Mouse (Mus musculus): ENCODE results near the gene Npff.

Npff gene

GRCm38 (mm10) chr15:102524892-102525485 lies at the start of gene Npff:
Npff (minus strand) TSS chr15:102524942.
- ATAC-seq (ENCODE audit: insufficient number of reproducible peaks, low FRiP score, low TSS enrichment), result 0 out of 2 replicates have a peak, but pooled peaks have one; percentile 40

- ATAC-seq (ENCODE audit: insufficient number of reproducible peaks, low FRiP score, low TSS enrichment), result no peak
Measured at GRCm38 (mm10) chr15:102572081-102572480, 47.3 kb upstream of the Npff start.

GRCm38 (mm10) chr15:102567849-102568248 lies 43.1 kb upstream of the Npff start:
- ATAC-seq (ENCODE audit: insufficient number of reproducible peaks, low FRiP score, low TSS enrichment), result no peak

GRCm38 (mm10) chr15:102563681-102564080 lies 38.9 kb upstream of the Npff start:
- ATAC-seq (ENCODE audit: insufficient number of reproducible peaks, low FRiP score, low TSS enrichment), result peak; percentile 49; the same call in 1 of the 2 replicates

- no peak for ATAC-seq (ENCODE audit: insufficient number of reproducible peaks, low FRiP score, low TSS enrichment)
Measured at GRCm38 (mm10) chr15:102563061-102563460, 38.3 kb upstream of the Npff start.

- no peak for ATAC-seq (ENCODE audit: insufficient number of reproducible peaks, low FRiP score, low TSS enrichment)
Measured at GRCm38 (mm10) chr15:102562491-102562890, 37.7 kb upstream of the Npff start.

GRCm38 (mm10) chr15:102557580-102557979 lies 32.8 kb upstream of the Npff start:
- peak; percentile 66; the same call in 1 of the 2 replicates for ATAC-seq (ENCODE audit: insufficient number of reproducible peaks, low FRiP score, low TSS enrichment)

GRCm38 (mm10) chr15:102555581-102555980 lies 30.8 kb upstream of the Npff start:
- ATAC-seq (ENCODE audit: insufficient number of reproducible peaks, low FRiP score, low TSS enrichment), result no peak

GRCm38 (mm10) chr15:102552599-102552998 lies 27.9 kb upstream of the Npff start:
- ATAC-seq (ENCODE audit: insufficient number of reproducible peaks, low FRiP score, low TSS enrichment), result no peak

GRCm38 (mm10) chr15:102547478-102547877 lies 22.7 kb upstream of the Npff start:
- peak; percentile 62 for ATAC-seq (ENCODE audit: insufficient number of reproducible peaks, low FRiP score, low TSS enrichment)

GRCm38 (mm10) chr15:102546677-102547427 lies 22.1 kb upstream of the Npff start:
- peak; percentile 79 for ATAC-seq (ENCODE audit: insufficient number of reproducible peaks, low FRiP score, low TSS enrichment)

GRCm38 (mm10) chr15:102546246-102546645 lies 21.5 kb upstream of the Npff start:
- no peak for ATAC-seq (ENCODE audit: insufficient number of reproducible peaks, low FRiP score, low TSS enrichment)

- peak; percentile 85 for ATAC-seq (ENCODE audit: insufficient number of reproducible peaks, low FRiP score, low TSS enrichment)
Measured at GRCm38 (mm10) chr15:102544801-102545200, 20.1 kb upstream of the Npff start.

GRCm38 (mm10) chr15:102533926-102534325 lies 9.2 kb upstream of the Npff start:
- ATAC-seq (ENCODE audit: insufficient number of reproducible peaks, low FRiP score, low TSS enrichment), result no peak

- ATAC-seq (ENCODE audit: insufficient number of reproducible peaks, low FRiP score, low TSS enrichment), result peak; percentile 82
Measured at GRCm38 (mm10) chr15:102532106-102532900, 7.6 kb upstream of the Npff start.

- ATAC-seq (ENCODE audit: insufficient number of reproducible peaks, low FRiP score, low TSS enrichment), result no peak
Measured at GRCm38 (mm10) chr15:102531586-102531985, 6.8 kb upstream of the Npff start.

- no peak for ATAC-seq (ENCODE audit: insufficient number of reproducible peaks, low FRiP score, low TSS enrichment)
Measured at GRCm38 (mm10) chr15:102530566-102530965, 5.8 kb upstream of the Npff start.

GRCm38 (mm10) chr15:102528396-102528795 lies 3.7 kb upstream of the Npff start:
- no peak for ATAC-seq (ENCODE audit: insufficient number of reproducible peaks, low FRiP score, low TSS enrichment)

GRCm38 (mm10) chr15:102527936-102528335 lies 3.2 kb upstream of the Npff start:
- no peak for ATAC-seq (ENCODE audit: insufficient number of reproducible peaks, low FRiP score, low TSS enrichment)

GRCm38 (mm10) chr15:102526111-102527002 lies 1.6 kb upstream of the Npff start:
- no peak for ATAC-seq (ENCODE audit: insufficient number of reproducible peaks, low FRiP score, low TSS enrichment)
